Mouse (Mus musculus): Measurements from ENCODE around the gene Tuba1c.

GRCm38 (mm10) chr15:99085997-99086396 lies 56.3 kb downstream of the Tuba1c start:
- TF ChIP-seq CTCF (IDR thresholded peaks at IDR 0.05; ENCODE audit: low read depth) (no peak), EP300 (IDR thresholded peaks at IDR 0.05; ENCODE audit: low read depth) (no peak)

Measured in liver, embryonic 14.5 days (tissue).